Mouse (Mus musculus) heart, embryonic 13.5 days (tissue): ENCODE data around the gene Gsap. TPM values are rescaled to one million over a fixed set of nuclear protein-coding genes. Genes with fewer than 3 reads are reported as not detected.
"Not testable (repeated sequence)": the region's sequence is repeated elsewhere in the genome, so short reads cannot be mapped to it uniquely, and the experiment has no call there.

Experiments used
- ATAC-seq: fragments of 200-750 bp; cut with Nextera tagmentation; 2 replicates; pipeline ENCODE4 v1.8.0; 2017; ENCODE audit warnings: moderate TSS enrichment; ENCODE audit not compliant: insufficient number of reproducible peaks, low FRiP score, low TSS enrichment; ENCODE audit errors: extremely low read depth
- H3K27ac ChIP-seq: fragments of 300-500 bp; sonication (generic); replicated peaks from 2 replicates; pipeline ENCODE4 v1.5.1; 2015; ENCODE audit warnings: moderate library complexity, mild to moderate bottlenecking, inconsistent platforms
- H3K27me3 ChIP-seq: fragments of 300-500 bp; sonication (generic); replicated peaks from 2 replicates; pipeline ENCODE4 v1.6.1; 2015; ENCODE audit warnings: mild to moderate bottlenecking, inconsistent platforms
- H3K36me3 ChIP-seq: fragments of 300-500 bp; sonication (generic); 2 replicates; pipeline ENCODE4 v1.6.1; 2015; ENCODE audit warnings: mild to moderate bottlenecking, inconsistent platforms
- H3K4me1 ChIP-seq: fragments of 300-500 bp; sonication (generic); 2 replicates; pipeline ENCODE4 v1.6.1; 2015; ENCODE audit warnings: inconsistent platforms
- H3K4me2 ChIP-seq: fragments of 300-500 bp; sonication (generic); 2 replicates; pipeline ENCODE4 v1.6.1; 2015; ENCODE audit warnings: inconsistent platforms, mild to moderate bottlenecking, moderate library complexity
- H3K4me3 ChIP-seq: fragments of 300-500 bp; sonication (generic); 2 replicates; pipeline ENCODE4 v1.5.1; 2015; ENCODE audit warnings: moderate library complexity, mild to moderate bottlenecking, inconsistent platforms
- H3K9ac ChIP-seq: fragments of 300-500 bp; sonication (generic); 2 replicates; pipeline ENCODE4 v1.6.1; 2015; ENCODE audit warnings: inconsistent platforms, mild to moderate bottlenecking, moderate library complexity
- H3K9me3 ChIP-seq: fragments of 300-500 bp; sonication (generic); 2 replicates; pipeline ENCODE4 v1.6.1; 2016; ENCODE audit warnings: inconsistent platforms
- WGBS: fragments of 180-500 bp; shearing (Covaris S2); methylation state at CpG from one replicate; pipeline ENCODE4 v1.1.7; 2015; ENCODE audit warnings: mixed read lengths; 5-methylcytosine and 5-hydroxymethylcytosine counted together
- polyA plus RNA-seq: library from polyadenylated mRNA; unstranded; fragments of >200 nt; fragmentation: Nextera tagmentation; extraction: Ambion mirVana; gene quantifications from 2 replicates; pipeline ENCODE4 v1.2.1, GENCODE M21; 2015

The Gsap gene
- 0.55 and 1.3 TPM in 2 replicates for polyA plus RNA-seq

GRCm38 (mm10) chr5:21185764-21186685 lies at the start of gene Gsap:
Gene Gsap, plus strand, starts transcription at chr5:21186255.
- Histone ChIP-seq H3K9me3 (peaks cover 3% of the 10 kb centered on the region; the same call in 1 of the 2 replicates), H3K4me2 (peak within 1 kb of the TSS; percentile 84), H3K4me1 (peaks cover 15% of the 10 kb centered on the region; the same call in 1 of the 2 replicates), H3K9ac (peak within 1 kb of the TSS; percentile 80), H3K36me3 (no peaks in the 10 kb centered on the region), H3K27me3 (peaks cover 4% of the 10 kb centered on the region), H3K4me3 (peak within 1 kb of the TSS; percentile 65), H3K27ac (0 out of 2 replicates have a peak within 1 kb of the TSS, but pooled peaks have one; percentile 9)
- 7% methylated on average over 43 of the region's 43 CpGs for WGBS
- peak; percentile 46; the same call in 1 of the 2 replicates for ATAC-seq

- H3K27ac ChIP-seq = peak overlapping the region; percentile 26; the same call in 1 of the 2 replicates
- H3K36me3 ChIP-seq = no peaks in the 10 kb centered on the region
- H3K27me3 ChIP-seq = no peaks in the 10 kb centered on the region
- no peak overlapping the region for H3K4me3 ChIP-seq
- no peak for ATAC-seq
- H3K4me1 ChIP-seq = peaks cover 36% of the 10 kb centered on the region
- WGBS = 44% methylated on average over 5 of the region's 5 CpGs
- no peaks in the 10 kb centered on the region for H3K9me3 ChIP-seq
- no peak overlapping the region for H3K4me2 ChIP-seq
- no peak overlapping the region for H3K9ac ChIP-seq
These were observed 49.5 kb upstream of the Gsap start for GRCm38 (mm10) chr5:21136575-21136974.

- H3K36me3 ChIP-seq = no peaks in the 10 kb centered on the region
- no peaks in the 10 kb centered on the region for H3K9me3 ChIP-seq
- H3K27ac ChIP-seq = peak overlapping the region; percentile 89
- H3K27me3 ChIP-seq = no peaks in the 10 kb centered on the region
- peak overlapping the region; percentile 54 for H3K4me2 ChIP-seq
- whole genome bisulfite sequencing = 33% methylated on average over 9 of the region's 9 CpGs
- H3K4me1 ChIP-seq = peaks cover 42% of the 10 kb centered on the region
- peak; percentile 73 for ATAC-seq
- H3K4me3 ChIP-seq = peak overlapping the region; percentile 23
- peak overlapping the region; percentile 66 for H3K9ac ChIP-seq
These were observed 46.5 kb upstream of the Gsap start for GRCm38 (mm10) chr5:21139505-21139904.

- Histone ChIP-seq H3K27ac (peak overlapping the region; percentile 66), H3K9ac (peak overlapping the region; percentile 47; the same call in 1 of the 2 replicates), H3K4me1 (peaks cover 41% of the 10 kb centered on the region), H3K4me2 (peak overlapping the region; percentile 30)
- H3K4me3 ChIP-seq, ATAC-seq, H3K36me3 ChIP-seq, H3K9me3 ChIP-seq, H3K27me3 ChIP-seq: not testable (repeated sequence)
- 51% methylated on average over 7 of the region's 7 CpGs for WGBS
These were observed 44.9 kb upstream of the Gsap start for GRCm38 (mm10) chr5:21141133-21141551.

- peak overlapping the region; percentile 30 for H3K4me2 ChIP-seq
These were observed 44.4 kb upstream of the Gsap start for GRCm38 (mm10) chr5:21141626-21142025.

GRCm38 (mm10) chr5:21143032-21143431 lies 43.0 kb upstream of the Gsap start:
- Histone ChIP-seq H3K4me1 (peaks cover 33% of the 10 kb centered on the region), H3K9ac (no peak overlapping the region), H3K4me2 (no peak overlapping the region), H3K4me3 (no peak overlapping the region), H3K27ac (no peak overlapping the region), H3K27me3 (no peaks in the 10 kb centered on the region), H3K36me3 (no peaks in the 10 kb centered on the region), H3K9me3 (no peaks in the 10 kb centered on the region)
- no peak for ATAC-seq
- WGBS = 85% methylated on average over 7 of the region's 7 CpGs

More at GRCm38 (mm10) chr5:21141626-21142025, 44.4 kb upstream of the Gsap start:
- Histone ChIP-seq H3K4me1 (peaks cover 36% of the 10 kb centered on the region), H3K9ac (peak overlapping the region; percentile 47; the same call in 1 of the 2 replicates), H3K36me3 (no peaks in the 10 kb centered on the region), H3K4me3 (no peak overlapping the region), H3K27ac (peak overlapping the region; percentile 66), H3K27me3 (no peaks in the 10 kb centered on the region), H3K9me3 (no peaks in the 10 kb centered on the region)
- ATAC-seq = no peak
- WGBS = 20% methylated on average over 5 of the region's 5 CpGs

- Histone ChIP-seq H3K27me3 (no peaks in the 10 kb centered on the region), H3K9ac (no peak overlapping the region), H3K9me3 (no peaks in the 10 kb centered on the region), H3K4me2 (no peak overlapping the region), H3K4me3 (no peak overlapping the region), H3K4me1 (peaks cover 27% of the 10 kb centered on the region), H3K27ac (no peak overlapping the region), H3K36me3 (no peaks in the 10 kb centered on the region)
- ATAC-seq = no peak
- 35% methylated on average over 8 of the region's 8 CpGs for WGBS
These were observed 41.4 kb upstream of the Gsap start for GRCm38 (mm10) chr5:21144506-21145169.

GRCm38 (mm10) chr5:21148358-21148757 lies 37.7 kb upstream of the Gsap start:
- Histone ChIP-seq H3K4me3 (no peak overlapping the region), H3K4me2 (no peak overlapping the region), H3K27me3 (no peaks in the 10 kb centered on the region), H3K36me3 (no peaks in the 10 kb centered on the region), H3K27ac (no peak overlapping the region), H3K9ac (no peak overlapping the region), H3K4me1 (peaks cover 6% of the 10 kb centered on the region), H3K9me3 (no peaks in the 10 kb centered on the region)
- 78% methylated on average over 3 of the region's 3 CpGs for WGBS
- no peak for ATAC-seq

- no peaks in the 10 kb centered on the region for H3K4me1 ChIP-seq
- ATAC-seq = no peak
- 64% methylated on average over 1 of the region's 1 CpGs for WGBS
These were observed 32.4 kb upstream of the Gsap start for GRCm38 (mm10) chr5:21153672-21154071.

GRCm38 (mm10) chr5:21156770-21157169 lies 29.3 kb upstream of the Gsap start:
- Histone ChIP-seq H3K4me2 (no peak overlapping the region), H3K27ac (no peak overlapping the region), H3K4me3 (no peak overlapping the region), H3K36me3 (no peaks in the 10 kb centered on the region), H3K9ac (no peak overlapping the region), H3K9me3 (peaks cover 12% of the 10 kb centered on the region), H3K27me3 (no peaks in the 10 kb centered on the region), H3K4me1 (no peaks in the 10 kb centered on the region)
- ATAC-seq = no peak
- 83% methylated on average over 3 of the region's 3 CpGs for WGBS

More at GRCm38 (mm10) chr5:21153672-21154071, 32.4 kb upstream of the Gsap start:
- Histone ChIP-seq H3K4me3 (no peak overlapping the region), H3K27me3 (no peaks in the 10 kb centered on the region), H3K36me3 (no peaks in the 10 kb centered on the region), H3K9ac (no peak overlapping the region), H3K4me2 (no peak overlapping the region), H3K9me3 (peaks cover 12% of the 10 kb centered on the region), H3K27ac (no peak overlapping the region)

- H3K9me3 ChIP-seq = peaks cover 12% of the 10 kb centered on the region
- no peak overlapping the region for H3K27ac ChIP-seq
- no peak overlapping the region for H3K4me3 ChIP-seq
- no peak for ATAC-seq
- WGBS = 67% methylated on average over 3 of the region's 3 CpGs
- no peak overlapping the region for H3K4me2 ChIP-seq
- no peak overlapping the region for H3K9ac ChIP-seq
- no peaks in the 10 kb centered on the region for H3K36me3 ChIP-seq
- H3K4me1 ChIP-seq = no peaks in the 10 kb centered on the region
- no peaks in the 10 kb centered on the region for H3K27me3 ChIP-seq
These were observed 26.5 kb upstream of the Gsap start for GRCm38 (mm10) chr5:21159536-21159935.
